Mouse (Mus musculus) lung, adult 2 months (tissue): Measurements from ENCODE around the gene Gna13.

Experiments
- CTCF ChIP-seq: fragments of 200-500 bp; IDR thresholded peaks from 2 replicates; pipeline ENCODE4 v1.5.1; 2011; ENCODE audit warnings: mild to moderate bottlenecking, low read length, control low read depth; ENCODE audit not compliant: insufficient read depth
- POLR2A ChIP-seq: fragments of 200-500 bp; IDR thresholded peaks from 2 replicates; pipeline ENCODE4 v1.6.1; 2011; ENCODE audit warnings: low read depth, mild to moderate bottlenecking, control low read depth, low read length, borderline replicate concordance; ENCODE audit errors: extremely low read depth

DNA sequence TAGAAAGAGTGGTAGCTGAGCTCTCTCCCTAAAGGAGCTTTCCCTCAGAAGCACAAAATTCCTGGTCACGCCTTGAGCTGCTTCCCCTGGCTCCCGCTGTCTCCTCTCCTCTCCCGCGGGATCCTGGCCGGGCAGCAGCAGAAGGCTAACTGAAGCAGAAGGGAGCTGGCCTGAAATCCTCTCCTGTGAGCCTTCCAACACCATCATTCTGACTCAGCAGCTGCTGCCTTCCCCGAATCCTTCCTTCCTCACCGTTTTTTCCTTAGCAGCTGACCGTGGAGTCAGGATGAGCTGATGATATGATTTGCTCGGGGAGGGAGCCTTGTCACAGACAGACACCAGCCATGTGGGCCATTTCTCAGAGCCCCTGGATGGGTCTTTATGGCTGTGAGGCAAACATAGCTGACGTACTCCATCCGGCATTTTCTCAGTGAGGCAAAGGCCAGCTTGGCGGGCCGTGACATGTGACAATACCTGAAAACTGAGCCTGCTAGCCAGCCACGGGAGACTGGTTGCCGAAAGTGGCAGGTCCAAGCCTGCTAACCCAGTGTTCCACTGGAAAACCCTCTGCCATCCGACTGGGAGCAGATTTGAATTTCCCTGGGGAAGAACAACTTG lies 6.8 kb upstream of the Gna13 start:
- TF ChIP-seq CTCF (no peak), POLR2A (no peak)
